Mouse (Mus musculus) liver, adult 2 months (tissue): ENCODE results near the gene Hspa4.

ENCODE experiments used
- CTCF ChIP-seq: fragments of 200-500 bp; IDR thresholded peaks from 2 replicates; pipeline ENCODE4 v1.5.1; 2011; ENCODE audit warnings: low read depth, low read length, control low read depth
- POLR2A ChIP-seq: fragments of 200-500 bp; IDR thresholded peaks from 2 replicates; pipeline ENCODE4 v1.6.1; 2011; ENCODE audit warnings: low read length, control low read depth; ENCODE audit not compliant: insufficient read depth; ENCODE audit errors: extremely low read depth

GRCm38 (mm10) chr11:53301167-53301515 is 884 bp upstream of the Hspa4 start:
- no peak for TF ChIP-seq CTCF
- TF ChIP-seq POLR2A, result no peak
